Mouse (Mus musculus): Measurements from ENCODE around the gene Angptl8. TPM values are rescaled to one million over a fixed set of nuclear protein-coding genes. Genes with fewer than 3 reads are reported as not detected.

Angptl8 gene
- polyA plus RNA-seq, 1 experiment: 0.04 TPM

DNA sequence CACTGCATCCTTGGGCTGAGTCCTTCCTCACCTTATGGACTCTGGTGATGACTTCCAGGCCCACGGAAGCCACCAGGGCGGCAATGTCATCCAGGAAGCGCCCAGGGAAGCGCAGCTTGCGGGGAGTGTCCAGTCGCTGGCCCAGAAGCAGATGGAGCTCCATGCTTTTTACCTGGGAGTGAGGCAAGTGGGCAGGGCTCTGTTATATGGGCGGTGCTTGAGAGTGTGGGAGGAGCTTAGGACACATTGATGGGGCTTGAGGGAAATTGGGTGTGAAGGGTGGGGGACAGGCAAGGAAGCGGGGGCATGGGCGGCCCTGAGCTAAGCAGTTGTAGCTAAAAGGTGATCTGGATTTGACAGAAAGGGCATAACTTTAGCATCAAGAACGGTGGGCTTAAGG, 10.9 kb upstream of the Angptl8 start:
- TF ChIP-seq CEBPB (IDR thresholded peaks at IDR 0.05; ENCODE audit: low read depth): no peak
- no peak for TF ChIP-seq CTCF (IDR thresholded peaks at IDR 0.05; ENCODE audit: control insufficient read depth, insufficient read depth, insufficient read length)
- TF ChIP-seq MYOD1 (IDR thresholded peaks at IDR 0.05; ENCODE audit: control insufficient read depth, insufficient read length, low read depth): no peak
- no peak for TF ChIP-seq USF1 (IDR thresholded peaks at IDR 0.05; ENCODE audit: low read depth)
- no peak for TF ChIP-seq MYOG (IDR thresholded peaks at IDR 0.05; ENCODE audit: control insufficient read depth, extremely low read depth, insufficient read length)
- no peak for TF ChIP-seq FOSL1 (IDR thresholded peaks at IDR 0.05; ENCODE audit: insufficient read depth, low read length, poor library complexity, severe bottlenecking)
- TF ChIP-seq MAX (IDR thresholded peaks at IDR 0.05): no peak
- no peak overlapping the region for H3ac ChIP-seq (ENCODE audit: control insufficient read depth, insufficient read length, low read depth)
- H3K27me3 ChIP-seq (ENCODE audit: control insufficient read depth, insufficient read depth, insufficient read length): no peaks in the 10 kb centered on the region
- H3K79me2 ChIP-seq (ENCODE audit: control insufficient read depth, insufficient read depth): no peaks in the 10 kb centered on the region
- no peaks in the 10 kb centered on the region for H3K36me3 ChIP-seq (ENCODE audit: control insufficient read depth, insufficient read depth)
- no peaks in the 10 kb centered on the region for H3K79me3 ChIP-seq (ENCODE audit: low read depth)
- H3K4me3 ChIP-seq (ENCODE audit: insufficient read depth, poor library complexity, severe bottlenecking): no peak overlapping the region

DNA sequence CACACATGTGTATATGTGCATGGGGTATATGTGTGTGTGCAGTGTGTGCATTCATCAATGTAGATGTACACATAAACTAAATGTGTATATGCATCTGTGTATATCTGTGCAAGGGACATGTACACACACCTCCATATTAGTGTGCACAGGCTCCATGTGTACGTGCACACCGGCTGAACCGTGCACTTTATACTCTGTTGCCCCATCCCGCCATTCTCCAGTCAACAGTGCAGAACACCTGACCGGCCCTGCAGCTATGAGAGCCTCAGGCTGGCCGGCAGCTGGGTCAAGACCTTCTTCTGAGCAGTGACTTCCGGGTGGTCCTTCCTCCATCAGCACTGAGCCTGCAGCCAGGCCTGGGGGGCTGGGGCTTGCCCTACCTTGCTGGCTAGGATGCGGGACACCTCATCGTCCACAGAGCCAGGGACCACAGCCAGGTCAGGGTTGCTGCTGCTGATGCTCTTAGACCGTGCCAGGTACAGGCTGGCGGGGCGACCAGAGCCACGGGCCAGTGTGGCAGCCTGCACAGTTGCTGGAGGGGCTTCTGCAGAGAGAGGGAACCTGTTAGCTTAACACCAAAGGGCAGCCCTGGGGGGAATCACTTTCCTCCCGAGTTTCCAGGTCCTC, 5.4 kb upstream of the Angptl8 start:
- no peak overlapping the region for H3ac ChIP-seq (ENCODE audit: control insufficient read depth, insufficient read length, low read depth)
- H3K79me2 ChIP-seq (ENCODE audit: control insufficient read depth, insufficient read depth): no peaks in the 10 kb centered on the region
- H3K79me3 ChIP-seq (ENCODE audit: low read depth): no peaks in the 10 kb centered on the region
- no peak overlapping the region for H3K4me3 ChIP-seq (ENCODE audit: insufficient read depth, poor library complexity, severe bottlenecking)
- H3K36me3 ChIP-seq (ENCODE audit: control insufficient read depth, insufficient read depth): no peaks in the 10 kb centered on the region
- no peaks in the 10 kb centered on the region for H3K27me3 ChIP-seq (ENCODE audit: control insufficient read depth, insufficient read depth, insufficient read length)
- TF ChIP-seq MYOG (IDR thresholded peaks at IDR 0.05; ENCODE audit: control insufficient read depth, extremely low read depth, insufficient read length) (no peak), USF1 (IDR thresholded peaks at IDR 0.05; ENCODE audit: low read depth) (no peak), CTCF (IDR thresholded peaks at IDR 0.05; ENCODE audit: control insufficient read depth, insufficient read depth, insufficient read length) (no peak)

DNA sequence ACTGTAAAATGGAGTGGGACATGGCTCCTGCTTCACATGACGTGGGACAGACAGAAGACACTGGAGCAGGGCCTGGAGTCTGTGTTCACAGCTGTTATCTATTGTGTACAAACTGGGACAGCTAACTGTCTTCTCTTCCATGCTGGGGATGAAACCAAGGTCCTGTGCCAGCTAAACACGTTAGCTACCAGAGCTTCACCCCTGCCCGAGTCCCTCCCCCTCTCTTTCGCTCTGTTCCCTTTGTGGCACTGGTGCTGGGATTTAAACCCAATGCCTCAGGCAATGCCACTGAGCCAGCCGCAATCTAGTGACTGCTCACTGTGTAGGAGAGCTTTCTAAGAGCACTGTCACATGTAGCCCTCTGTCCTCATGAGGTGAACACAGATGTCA, 4.9 kb upstream of the Angptl8 start:
- H3K79me2 ChIP-seq (ENCODE audit: control insufficient read depth, insufficient read depth): no peaks in the 10 kb centered on the region
- H3K36me3 ChIP-seq (ENCODE audit: control insufficient read depth, insufficient read depth): no peaks in the 10 kb centered on the region
- no peak overlapping the region for H3ac ChIP-seq (ENCODE audit: control insufficient read depth, insufficient read length, low read depth)
- no peak overlapping the region for H3K4me3 ChIP-seq (ENCODE audit: insufficient read depth, poor library complexity, severe bottlenecking)
- TF ChIP-seq FOSL1 (IDR thresholded peaks at IDR 0.05; ENCODE audit: insufficient read depth, low read length, poor library complexity, severe bottlenecking): no peak
- TF ChIP-seq MYOG (IDR thresholded peaks at IDR 0.05; ENCODE audit: control insufficient read depth, extremely low read depth, insufficient read length): no peak
- TF ChIP-seq MAX (IDR thresholded peaks at IDR 0.05): no peak
- no peak for TF ChIP-seq CEBPB (IDR thresholded peaks at IDR 0.05; ENCODE audit: low read depth)
- no peak for TF ChIP-seq USF1 (IDR thresholded peaks at IDR 0.05; ENCODE audit: low read depth)
- no peak for TF ChIP-seq MYOD1 (IDR thresholded peaks at IDR 0.05; ENCODE audit: control insufficient read depth, insufficient read length, low read depth)
- no peak for TF ChIP-seq CTCF (IDR thresholded peaks at IDR 0.05; ENCODE audit: control insufficient read depth, insufficient read depth, insufficient read length)
- no peaks in the 10 kb centered on the region for H3K79me3 ChIP-seq (ENCODE audit: low read depth)
- no peaks in the 10 kb centered on the region for H3K27me3 ChIP-seq (ENCODE audit: control insufficient read depth, insufficient read depth, insufficient read length)

DNA sequence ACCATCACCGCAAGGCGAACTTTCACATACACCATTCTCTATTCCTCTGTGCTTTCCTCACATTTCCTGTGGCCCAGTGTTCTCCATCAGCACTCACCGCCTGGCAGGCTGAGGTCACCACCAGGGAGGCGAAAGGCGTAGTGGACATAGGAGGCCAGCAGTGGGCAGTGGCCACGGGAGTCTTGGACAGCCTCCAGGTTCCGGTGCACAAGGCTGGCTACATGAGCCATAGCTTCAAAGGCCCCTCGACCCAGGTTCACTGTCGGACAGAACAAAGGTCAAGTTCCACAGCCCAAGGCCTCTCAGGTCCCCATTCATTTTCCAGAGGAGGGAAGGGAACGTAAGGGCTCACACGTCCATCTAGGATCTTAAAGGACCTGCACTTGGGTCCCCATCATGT, 4.4 kb upstream of the Angptl8 start:
- H3K27me3 ChIP-seq (ENCODE audit: control insufficient read depth, insufficient read depth, insufficient read length): no peaks in the 10 kb centered on the region

DNA sequence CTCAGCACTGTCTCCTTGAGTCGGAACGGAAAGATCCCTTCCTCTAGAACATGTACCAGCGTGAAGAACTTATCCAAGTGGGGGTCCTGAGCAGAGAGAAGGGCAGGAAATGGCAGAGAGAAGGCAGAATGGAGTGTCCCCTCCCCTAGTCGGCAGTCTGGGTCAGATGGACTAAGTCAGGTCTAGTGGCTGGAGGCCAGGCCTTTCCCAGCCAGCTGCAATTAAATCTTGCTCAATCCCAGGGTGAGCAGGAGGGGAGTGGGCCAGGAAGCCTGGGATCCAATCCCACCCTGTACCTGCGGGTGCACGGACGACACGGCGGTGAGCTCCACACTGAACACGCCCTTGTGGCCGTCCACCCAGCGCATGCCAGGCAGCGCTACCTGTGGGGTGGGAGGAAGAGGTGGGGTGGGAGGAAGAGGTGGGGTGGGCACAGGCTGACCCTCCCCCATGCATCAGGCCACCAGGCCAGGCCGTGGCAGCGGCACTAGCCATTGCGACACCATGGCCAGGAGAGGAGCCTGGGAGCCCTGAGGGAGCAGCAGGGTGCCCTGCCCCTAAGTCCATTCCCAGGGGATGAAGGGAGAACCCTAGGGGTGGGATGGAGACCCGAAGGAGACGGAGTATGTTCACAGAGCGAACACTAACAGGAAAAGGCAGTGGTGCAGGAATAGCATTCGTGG, 3.6 kb upstream of the Angptl8 start:
- Histone ChIP-seq H3K4me3 (ENCODE audit: insufficient read depth, poor library complexity, severe bottlenecking) (no peak overlapping the region), H3K79me2 (ENCODE audit: control insufficient read depth, insufficient read depth) (no peaks in the 10 kb centered on the region), H3K27me3 (ENCODE audit: control insufficient read depth, insufficient read depth, insufficient read length) (no peaks in the 10 kb centered on the region), H3K79me3 (ENCODE audit: low read depth) (no peaks in the 10 kb centered on the region), H3K36me3 (ENCODE audit: control insufficient read depth, insufficient read depth) (no peaks in the 10 kb centered on the region), H3ac (ENCODE audit: control insufficient read depth, insufficient read length, low read depth) (no peak overlapping the region)
- TF ChIP-seq USF1 (IDR thresholded peaks at IDR 0.05; ENCODE audit: low read depth) (no peak), FOSL1 (IDR thresholded peaks at IDR 0.05; ENCODE audit: insufficient read depth, low read length, poor library complexity, severe bottlenecking) (no peak)

More for the DNA sequence above, 4.4 kb upstream of the Angptl8 start:
- no peak overlapping the region for H3K4me3 ChIP-seq (ENCODE audit: insufficient read depth, poor library complexity, severe bottlenecking)
- H3K79me3 ChIP-seq (ENCODE audit: low read depth): no peaks in the 10 kb centered on the region
- H3ac ChIP-seq (ENCODE audit: control insufficient read depth, insufficient read length, low read depth): no peak overlapping the region
- no peaks in the 10 kb centered on the region for H3K36me3 ChIP-seq (ENCODE audit: control insufficient read depth, insufficient read depth)
- TF ChIP-seq MAX (IDR thresholded peaks at IDR 0.05): no peak
- TF ChIP-seq MYOD1 (IDR thresholded peaks at IDR 0.05; ENCODE audit: control insufficient read depth, insufficient read length, low read depth): no peak
- no peak for TF ChIP-seq FOSL1 (IDR thresholded peaks at IDR 0.05; ENCODE audit: insufficient read depth, low read length, poor library complexity, severe bottlenecking)
- TF ChIP-seq CTCF (IDR thresholded peaks at IDR 0.05; ENCODE audit: control insufficient read depth, insufficient read depth, insufficient read length): no peak
- TF ChIP-seq USF1 (IDR thresholded peaks at IDR 0.05; ENCODE audit: low read depth): no peak
- no peak for TF ChIP-seq CEBPB (IDR thresholded peaks at IDR 0.05; ENCODE audit: low read depth)
- TF ChIP-seq MYOG (IDR thresholded peaks at IDR 0.05; ENCODE audit: control insufficient read depth, extremely low read depth, insufficient read length): no peak
- no peaks in the 10 kb centered on the region for H3K79me2 ChIP-seq (ENCODE audit: control insufficient read depth, insufficient read depth)

DNA sequence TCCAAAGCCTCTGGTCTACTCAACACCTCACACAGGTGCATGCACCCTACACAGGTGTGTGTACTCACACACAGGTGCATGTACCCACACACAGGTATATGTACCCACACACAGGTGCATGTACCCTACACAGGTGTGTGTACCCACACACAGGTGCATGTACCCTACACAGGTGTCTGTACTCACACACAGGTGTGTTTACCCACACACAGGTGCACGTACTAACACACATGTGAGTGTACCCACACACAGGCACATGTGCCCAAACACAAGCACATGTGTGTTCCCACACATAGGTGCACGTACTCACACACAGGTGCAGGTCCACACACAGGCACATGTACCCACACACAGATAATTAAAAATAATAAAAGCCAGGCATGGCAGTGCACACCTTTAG, 2.4 kb downstream of the Angptl8 start:
- H3K36me3 ChIP-seq (ENCODE audit: control insufficient read depth, insufficient read depth): no peaks in the 10 kb centered on the region
- no peaks in the 10 kb centered on the region for H3K27me3 ChIP-seq (ENCODE audit: control insufficient read depth, insufficient read depth, insufficient read length)
- TF ChIP-seq MAX (IDR thresholded peaks at IDR 0.05) (no peak), CEBPB (IDR thresholded peaks at IDR 0.05; ENCODE audit: low read depth) (no peak), MYOG (IDR thresholded peaks at IDR 0.05; ENCODE audit: control insufficient read depth, extremely low read depth, insufficient read length) (no peak), CTCF (IDR thresholded peaks at IDR 0.05; ENCODE audit: control insufficient read depth, insufficient read depth, insufficient read length) (no peak), MYOD1 (IDR thresholded peaks at IDR 0.05; ENCODE audit: control insufficient read depth, insufficient read length, low read depth) (no peak), FOSL1 (IDR thresholded peaks at IDR 0.05; ENCODE audit: insufficient read depth, low read length, poor library complexity, severe bottlenecking) (no peak), USF1 (IDR thresholded peaks at IDR 0.05; ENCODE audit: low read depth) (no peak)

More for the DNA sequence above, 2.4 kb downstream of the Angptl8 start:
- Histone ChIP-seq H3ac (ENCODE audit: control insufficient read depth, insufficient read length, low read depth) (no peak overlapping the region), H3K4me3 (ENCODE audit: insufficient read depth, poor library complexity, severe bottlenecking) (no peak overlapping the region), H3K79me3 (ENCODE audit: low read depth) (no peaks in the 10 kb centered on the region), H3K79me2 (ENCODE audit: control insufficient read depth, insufficient read depth) (no peaks in the 10 kb centered on the region)

Data from C2C12 (cell line).